Mouse (Mus musculus) stomach, embryonic 16.5 days (tissue): ENCODE results near the gene Rcbtb1. TPM values are rescaled to one million over a fixed set of nuclear protein-coding genes. Genes with fewer than 3 reads are reported as not detected.

Experiments used
- ATAC-seq: fragments of 200-750 bp; cut with Nextera tagmentation; 2 replicates; pipeline ENCODE4 v1.8.0; 2017; ENCODE audit warnings: moderate number of reproducible peaks, moderate TSS enrichment; ENCODE audit not compliant: insufficient read depth, low FRiP score
- H3K27ac ChIP-seq: fragments of 300-500 bp; sonication (generic); 2 replicates; pipeline ENCODE4 v1.5.1; 2014; ENCODE audit warnings: low read length
- H3K27me3 ChIP-seq: fragments of 300-500 bp; sonication (generic); 2 replicates; pipeline ENCODE4 v1.6.1; 2014; ENCODE audit warnings: low read length, control low read depth, mixed read lengths; ENCODE audit not compliant: control insufficient read depth, insufficient read depth
- H3K36me3 ChIP-seq: fragments of 300-500 bp; sonication (generic); 2 replicates; pipeline ENCODE4 v1.6.1; 2014; ENCODE audit warnings: low read length; ENCODE audit not compliant: control insufficient read depth, insufficient read depth
- H3K4me1 ChIP-seq: fragments of 300-500 bp; sonication (generic); 2 replicates; pipeline ENCODE4 v1.6.1; 2014; ENCODE audit warnings: low read length, control low read depth, mixed read lengths; ENCODE audit not compliant: control insufficient read depth, insufficient read depth
- H3K4me2 ChIP-seq: fragments of 300-500 bp; sonication (generic); 2 replicates; pipeline ENCODE4 v1.6.1; 2014; ENCODE audit warnings: low read depth, low read length, mixed read lengths
- H3K4me3 ChIP-seq: fragments of 300-500 bp; sonication (generic); replicated peaks from 2 replicates; pipeline ENCODE4 v1.5.1; 2014; ENCODE audit warnings: mild to moderate bottlenecking, low read length
- H3K9ac ChIP-seq: fragments of 300-500 bp; sonication (generic); 2 replicates; pipeline ENCODE4 v1.6.1; 2014; ENCODE audit warnings: low read length
- H3K9me3 ChIP-seq: fragments of 300-500 bp; sonication (generic); replicated peaks from 2 replicates; pipeline ENCODE4 v1.6.1; 2016; ENCODE audit warnings: low read length, control low read depth; ENCODE audit not compliant: control insufficient read depth
- WGBS: fragments of 180-500 bp; shearing (Covaris S2); extraction: QIAGEN DNeasy Blood & Tissue Kit; methylation state at CpG from one replicate; pipeline ENCODE4 v1.1.7; 2014; 5-methylcytosine and 5-hydroxymethylcytosine counted together
- polyA plus RNA-seq: library from polyadenylated mRNA; unstranded; fragments of >200 nt; fragmentation: Nextera tagmentation; extraction: Ambion mirVana; gene quantifications from 2 replicates; pipeline ENCODE4 v1.2.1, GENCODE M21; 2015

The Rcbtb1 gene
- polyA plus RNA-seq, 1 experiment from 2014 or later, result 43.0 TPM

DNA sequence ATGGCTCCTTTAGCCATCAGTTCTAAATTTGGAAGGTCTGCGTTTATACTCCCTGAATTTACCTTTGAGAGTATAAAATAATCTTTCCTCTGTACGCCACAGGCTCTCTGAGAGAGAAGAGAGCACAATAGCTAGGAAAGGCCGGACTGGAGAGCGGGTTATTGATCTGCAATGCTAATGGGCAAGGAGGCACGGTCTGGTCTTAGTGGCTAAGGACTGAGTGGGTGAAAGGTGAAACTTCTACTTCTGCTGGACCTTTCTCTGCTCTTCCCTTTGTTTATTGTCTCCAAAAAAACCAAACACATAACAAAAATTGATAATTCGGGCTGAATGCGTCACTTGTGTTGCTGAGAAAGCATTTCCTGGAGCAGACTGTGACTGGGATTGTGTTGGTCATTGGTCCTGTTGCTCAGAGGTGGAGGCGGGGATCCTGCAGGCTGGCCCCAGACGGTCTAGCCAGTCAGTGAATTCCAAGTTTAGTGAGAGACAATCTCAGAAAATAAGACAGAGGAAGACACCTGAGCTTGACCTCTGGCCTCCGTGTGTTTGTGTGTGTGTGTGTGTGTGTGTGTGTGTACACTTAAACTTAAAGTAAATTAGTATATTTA is 5.1 kb downstream of the Rcbtb1 start:
- Histone ChIP-seq H3K4me1 (peaks cover 10% of the 10 kb centered on the region; the same call in 1 of the 2 replicates), H3K27ac (no peak overlapping the region), H3K9me3 (no peaks in the 10 kb centered on the region), H3K9ac (no peak overlapping the region), H3K4me3 (no peak overlapping the region), H3K4me2 (no peak overlapping the region), H3K27me3 (no peaks in the 10 kb centered on the region), H3K36me3 (0 out of 2 replicates have a peak, but pooled peaks cover 1% of the 10 kb centered on the region)
- no peak for ATAC-seq
- 52% methylated on average over 10 of the region's 10 CpGs for WGBS

DNA sequence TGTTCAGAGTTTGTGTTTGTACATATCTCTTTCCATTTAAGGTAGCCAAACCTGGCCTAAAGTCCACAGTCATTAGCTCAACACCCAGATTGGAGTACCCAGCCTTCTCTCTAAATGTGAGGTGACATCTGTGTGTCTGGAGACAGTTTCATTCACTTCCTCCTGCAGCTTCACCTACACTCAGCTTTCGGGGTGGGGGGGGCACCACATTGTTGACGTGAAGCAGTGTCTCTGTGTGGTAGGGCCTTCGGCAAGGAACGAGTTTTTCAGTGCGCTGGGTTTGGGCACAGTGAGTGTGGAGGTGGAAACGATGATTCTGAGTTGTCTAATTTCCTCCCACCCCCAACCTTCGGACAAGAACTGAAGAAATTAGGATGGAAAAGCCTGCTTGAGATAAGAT is 8.0 kb downstream of the Rcbtb1 start:
- H3K4me3 ChIP-seq, result no peak overlapping the region
- no peak overlapping the region for H3K27ac ChIP-seq
- no peak for ATAC-seq
- WGBS, result 86% methylated on average over 7 of the region's 7 CpGs
- H3K9ac ChIP-seq, result no peak overlapping the region
- H3K4me1 ChIP-seq, result 0 out of 2 replicates have a peak, but pooled peaks cover 6% of the 10 kb centered on the region
- H3K36me3 ChIP-seq, result 0 out of 2 replicates have a peak, but pooled peaks cover 2% of the 10 kb centered on the region
- no peaks in the 10 kb centered on the region for H3K9me3 ChIP-seq
- no peak overlapping the region for H3K4me2 ChIP-seq
- H3K27me3 ChIP-seq, result no peaks in the 10 kb centered on the region

DNA sequence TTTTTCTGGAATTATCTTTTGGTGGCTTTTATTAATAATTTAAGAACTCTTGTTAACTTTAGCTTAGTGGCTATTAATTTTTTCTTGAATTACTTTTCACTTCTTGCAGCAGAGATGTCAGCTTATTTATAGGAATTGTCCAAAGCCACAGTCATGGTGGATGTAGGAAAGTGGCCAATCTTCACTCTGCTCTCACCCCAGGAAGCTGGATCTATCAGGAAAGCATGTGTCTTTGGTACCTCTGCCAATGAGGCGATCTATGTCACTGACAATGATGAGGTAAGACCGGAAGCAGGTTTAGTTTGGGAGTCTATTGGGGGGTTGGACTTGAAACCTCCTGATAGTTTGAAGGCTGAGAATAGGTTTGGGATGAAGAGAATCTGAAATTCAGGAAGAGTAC is 8.8 kb downstream of the Rcbtb1 start:
- Histone ChIP-seq H3K27me3 (no peaks in the 10 kb centered on the region), H3K27ac (no peak overlapping the region), H3K9me3 (no peaks in the 10 kb centered on the region), H3K4me2 (no peak overlapping the region), H3K9ac (no peak overlapping the region), H3K36me3 (0 out of 2 replicates have a peak, but pooled peaks cover 2% of the 10 kb centered on the region), H3K4me3 (no peak overlapping the region), H3K4me1 (0 out of 2 replicates have a peak, but pooled peaks cover 6% of the 10 kb centered on the region)
- no peak for ATAC-seq
- 93% methylated on average over 2 of the region's 2 CpGs for WGBS

DNA sequence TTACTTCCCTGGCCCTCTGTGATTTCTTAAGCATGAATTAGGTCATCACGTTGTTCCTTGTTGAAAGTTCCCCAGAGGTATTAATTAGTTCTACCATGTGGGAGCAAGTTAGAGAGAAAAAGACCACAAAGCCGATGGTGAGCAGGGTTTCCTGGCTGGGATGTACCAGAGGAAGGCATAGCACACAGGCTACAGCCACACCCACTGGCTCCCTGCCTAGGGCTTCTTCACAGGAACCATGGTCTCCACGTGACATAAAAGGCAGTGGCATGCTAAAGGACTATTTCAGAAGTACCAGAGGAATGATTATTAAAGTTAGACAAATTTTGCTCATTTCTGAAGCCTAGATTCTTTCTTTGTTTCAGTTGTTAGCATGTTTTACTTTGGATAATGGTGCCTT is 18.2 kb downstream of the Rcbtb1 start:
- Histone ChIP-seq H3K9ac (no peak overlapping the region), H3K4me2 (no peak overlapping the region), H3K4me1 (no peaks in the 10 kb centered on the region), H3K27me3 (no peaks in the 10 kb centered on the region), H3K27ac (no peak overlapping the region), H3K36me3 (peaks cover 13% of the 10 kb centered on the region), H3K9me3 (no peaks in the 10 kb centered on the region), H3K4me3 (no peak overlapping the region)
- no peak for ATAC-seq
- WGBS, result 82% methylated on average over 3 of the region's 3 CpGs

DNA sequence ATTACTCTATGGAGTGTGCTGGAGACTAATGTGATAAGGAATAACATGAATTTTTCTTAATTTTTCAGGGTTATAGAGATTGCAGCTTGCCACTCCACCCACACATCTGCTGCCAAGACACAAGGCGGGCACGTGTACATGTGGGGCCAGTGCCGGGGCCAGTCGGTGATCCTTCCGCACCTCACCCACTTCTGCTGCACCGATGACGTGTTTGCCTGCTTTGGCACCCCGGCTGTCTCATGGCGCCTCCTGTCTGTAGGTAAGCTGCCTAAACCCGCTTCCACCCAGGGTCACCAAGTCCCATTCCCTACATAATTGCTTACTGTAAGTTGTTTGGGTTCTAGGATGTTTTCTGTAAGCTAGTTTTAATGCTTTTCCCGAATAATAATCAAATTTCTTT is 25.2 kb downstream of the Rcbtb1 start:
- 93% methylated on average over 11 of the region's 11 CpGs for WGBS
- Histone ChIP-seq H3K4me1 (no peaks in the 10 kb centered on the region), H3K36me3 (peaks cover 28% of the 10 kb centered on the region), H3K4me3 (no peak overlapping the region), H3K27ac (no peak overlapping the region), H3K9ac (no peak overlapping the region), H3K4me2 (no peak overlapping the region), H3K27me3 (no peaks in the 10 kb centered on the region), H3K9me3 (no peaks in the 10 kb centered on the region)
- ATAC-seq, result no peak

DNA sequence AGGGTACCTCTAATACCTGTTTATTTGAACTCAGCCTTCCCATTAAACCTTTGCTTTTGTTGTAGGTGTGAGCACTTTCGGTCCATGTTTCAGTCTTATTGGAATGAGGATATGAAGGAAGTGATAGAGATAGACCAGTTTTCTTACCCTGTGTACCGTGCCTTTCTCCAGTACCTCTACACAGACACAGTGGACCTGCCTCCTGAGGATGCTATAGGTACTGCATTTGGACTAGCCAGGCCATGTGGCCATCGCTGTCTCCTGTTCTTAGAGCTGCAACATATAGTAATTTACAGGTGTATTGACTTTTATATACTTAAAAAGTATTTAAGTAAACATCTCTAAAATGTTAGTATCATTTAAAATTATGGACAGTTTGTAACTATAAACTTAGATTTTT is 28.8 kb downstream of the Rcbtb1 start:
- Histone ChIP-seq H3K27ac (no peak overlapping the region), H3K4me3 (no peak overlapping the region), H3K27me3 (no peaks in the 10 kb centered on the region), H3K36me3 (peaks cover 34% of the 10 kb centered on the region), H3K9me3 (no peaks in the 10 kb centered on the region), H3K4me2 (no peak overlapping the region), H3K9ac (no peak overlapping the region), H3K4me1 (no peaks in the 10 kb centered on the region)
- ATAC-seq, result no peak
- 93% methylated on average over 3 of the region's 3 CpGs for WGBS

DNA sequence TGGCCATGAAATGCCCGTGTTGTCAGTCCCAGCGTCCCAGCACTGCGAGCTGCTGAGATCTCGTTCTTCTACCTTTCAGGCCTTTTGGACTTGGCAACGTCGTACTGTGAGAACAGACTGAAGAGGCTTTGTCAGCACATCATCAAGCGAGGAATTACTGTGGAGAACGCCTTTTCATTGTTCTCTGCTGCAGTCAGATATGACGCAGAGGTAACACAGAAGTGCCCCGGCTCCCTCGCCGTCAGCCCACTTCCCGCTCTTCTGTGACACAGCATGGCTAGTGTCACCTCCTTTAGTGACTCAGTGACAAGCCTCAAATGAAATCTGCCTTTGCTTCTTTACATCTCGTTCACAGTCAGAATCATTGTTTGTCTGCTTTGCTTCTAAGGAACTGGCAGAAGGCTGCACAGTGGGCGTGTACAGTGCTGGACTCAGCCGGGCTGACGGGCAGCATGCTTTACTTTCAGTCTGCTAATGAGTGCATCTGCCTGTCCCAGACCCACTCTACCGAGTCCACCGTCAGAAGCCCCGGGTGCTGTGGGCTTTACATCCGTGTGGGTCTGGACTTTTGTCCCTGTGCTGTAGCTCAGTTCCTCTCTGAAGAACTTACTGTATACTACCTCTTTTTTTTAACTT is 29.4 kb downstream of the Rcbtb1 start:
- peaks cover 38% of the 10 kb centered on the region for H3K36me3 ChIP-seq

DNA sequence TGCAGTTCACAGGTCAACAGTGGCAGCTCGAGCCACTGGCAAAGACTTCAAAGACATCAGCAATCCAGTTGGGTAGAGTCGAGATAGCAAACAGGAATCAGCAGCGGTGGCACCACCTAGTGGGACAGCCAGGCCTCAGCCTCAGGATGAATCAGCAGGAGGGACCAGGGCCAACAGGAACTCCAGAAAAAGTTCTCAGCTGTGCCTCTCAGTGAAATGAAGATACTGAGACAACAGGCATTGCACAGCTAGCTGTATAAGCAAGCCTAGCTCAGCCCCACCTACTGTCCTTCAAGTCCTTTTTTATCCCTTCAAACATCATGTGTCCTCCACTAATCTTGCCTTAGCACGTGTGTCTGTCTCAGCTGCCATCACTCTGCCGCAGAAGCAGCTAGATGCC is 31.0 kb downstream of the Rcbtb1 start:
- Histone ChIP-seq H3K9me3 (no peaks in the 10 kb centered on the region), H3K27me3 (no peaks in the 10 kb centered on the region), H3K4me1 (no peaks in the 10 kb centered on the region), H3K4me3 (no peak overlapping the region), H3K9ac (no peak overlapping the region), H3K36me3 (peaks cover 36% of the 10 kb centered on the region), H3K27ac (no peak overlapping the region), H3K4me2 (no peak overlapping the region)
- WGBS, result 64% methylated on average over 5 of the region's 5 CpGs
- no peak for ATAC-seq

More for the DNA sequence above, 29.4 kb downstream of the Rcbtb1 start:
- Histone ChIP-seq H3K4me3 (no peak overlapping the region), H3K4me1 (no peaks in the 10 kb centered on the region), H3K27me3 (no peaks in the 10 kb centered on the region), H3K27ac (no peak overlapping the region), H3K9ac (no peak overlapping the region), H3K4me2 (no peak overlapping the region), H3K9me3 (no peaks in the 10 kb centered on the region)
- WGBS, result 90% methylated on average over 21 of the region's 21 CpGs
- no peak for ATAC-seq

DNA sequence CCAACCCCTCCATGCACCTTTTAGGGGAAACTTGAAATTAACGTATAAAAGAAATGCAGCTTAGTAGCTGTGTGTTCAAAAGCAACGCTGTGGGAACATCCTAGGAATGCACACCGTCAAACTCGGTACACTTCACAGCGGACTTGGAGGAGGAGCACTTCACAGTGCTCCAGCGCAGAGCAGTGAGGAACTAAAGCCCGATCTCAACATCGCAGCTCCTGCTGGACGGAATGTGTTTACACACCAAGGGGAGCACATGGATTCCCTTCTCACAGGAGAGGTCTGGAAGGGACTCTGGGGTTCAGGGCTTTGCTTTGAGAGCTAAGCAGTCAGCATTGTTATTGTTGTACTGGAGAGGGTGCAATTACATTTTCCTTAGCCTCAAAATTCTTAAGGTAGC is 32.6 kb downstream of the Rcbtb1 start:
- WGBS, result 87% methylated on average over 9 of the region's 9 CpGs
- Histone ChIP-seq H3K4me1 (no peaks in the 10 kb centered on the region), H3K9me3 (0 out of 2 replicates have a peak, but pooled peaks cover 2% of the 10 kb centered on the region), H3K4me3 (no peak overlapping the region), H3K9ac (no peak overlapping the region), H3K27me3 (no peaks in the 10 kb centered on the region), H3K27ac (no peak overlapping the region), H3K4me2 (no peak overlapping the region), H3K36me3 (peaks cover 30% of the 10 kb centered on the region)
- no peak for ATAC-seq
